Mouse (Mus musculus): ENCODE measurements around the gene Rom1.
"Not testable (repeated sequence)": the region's sequence is repeated elsewhere in the genome, so short reads cannot be mapped to it uniquely, and the experiment has no call there.

The Rom1 gene

DNA sequence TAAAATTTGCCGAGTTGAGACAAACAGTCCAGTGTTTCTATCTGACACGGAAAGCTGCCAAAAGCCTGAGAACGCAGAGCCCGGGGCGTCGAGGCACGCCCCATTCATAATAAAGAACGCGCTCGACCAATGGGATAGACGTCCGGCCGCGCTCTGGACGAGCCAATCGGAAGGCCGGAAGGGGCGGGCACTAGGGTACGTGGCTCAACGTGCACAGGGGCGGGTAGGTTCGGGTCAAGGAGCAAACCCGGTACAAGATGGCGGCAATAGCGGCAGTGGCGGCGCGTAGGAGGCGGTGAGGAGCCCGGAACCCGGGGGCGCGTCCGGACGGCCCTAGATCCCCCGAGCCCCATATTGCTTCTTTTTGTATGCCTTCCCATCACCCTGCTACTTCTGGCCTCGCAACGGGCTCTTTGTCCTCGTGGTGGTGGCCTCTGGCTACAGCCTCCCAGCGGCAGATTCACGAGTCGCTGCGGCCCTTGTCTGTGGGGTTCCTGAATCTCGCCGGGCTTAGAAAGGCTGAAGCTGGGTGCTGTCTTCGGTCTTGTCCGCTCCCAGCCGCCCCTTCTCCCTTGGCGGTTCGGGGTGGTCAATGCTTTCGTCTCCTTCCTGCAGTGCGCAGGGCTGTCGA, 31.2 kb downstream of the Rom1 start, which contains the start of gene Ganab:
TSS of gene Ganab (plus strand) at position 207 of the 631 bp plus-strand sequence.
- peak; percentile 97 for DNase-seq (ENCODE audit: inconsistent ontology term)

DNA sequence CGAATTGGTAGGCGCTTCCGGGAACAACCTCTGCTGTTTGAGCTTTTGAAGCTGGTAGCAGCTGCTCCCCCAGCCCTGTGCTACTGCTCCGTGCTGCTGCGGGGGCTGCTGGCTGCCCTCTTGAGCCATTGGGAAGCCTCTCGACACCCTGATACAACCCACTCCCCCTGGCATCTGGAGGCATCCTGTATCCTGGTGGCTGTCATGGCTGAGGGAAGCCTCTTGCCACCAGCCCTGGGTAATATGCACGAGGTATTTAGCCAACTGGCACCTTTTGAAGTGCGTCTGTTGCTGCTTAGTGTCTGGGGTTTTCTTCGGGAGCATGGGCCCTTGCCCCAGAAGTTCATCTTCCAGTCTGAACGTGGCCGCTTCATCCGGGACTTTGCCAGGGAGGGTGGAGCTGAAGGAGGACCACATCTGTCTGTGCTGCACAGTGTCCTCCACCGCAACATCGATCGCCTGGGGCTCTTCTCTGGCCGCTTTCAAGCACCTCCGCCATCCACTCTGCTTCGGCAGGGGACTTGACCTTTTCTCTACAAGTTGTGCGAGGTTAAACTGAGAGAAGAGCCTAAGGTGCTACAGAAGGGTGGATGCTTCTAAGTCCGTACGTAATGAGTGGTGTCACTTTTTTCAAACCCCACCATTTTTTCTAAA, 31.8 kb downstream of the Rom1 start:
- DNase-seq (ENCODE audit: inconsistent ontology term) = peak; percentile 64

DNA sequence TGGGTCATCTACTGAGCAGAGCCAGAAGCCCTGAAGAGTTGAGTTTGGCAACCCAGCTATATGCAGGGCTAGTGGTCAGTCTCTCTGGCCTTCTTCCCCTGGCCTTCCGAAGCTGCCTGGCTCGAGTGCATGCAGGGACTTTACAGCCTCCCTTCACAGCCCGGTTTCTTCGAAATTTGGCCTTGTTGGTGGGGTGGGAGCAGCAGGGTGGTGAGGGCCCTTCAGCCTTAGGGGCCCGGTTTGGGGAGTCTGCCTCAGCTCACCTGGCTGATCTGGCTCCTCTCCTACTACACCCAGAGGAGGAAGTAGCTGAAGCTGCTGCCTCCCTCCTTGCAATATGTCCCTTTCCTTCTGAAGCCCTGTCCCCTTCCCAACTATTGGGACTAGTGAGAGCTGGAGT, 32.9 kb downstream of the Rom1 start:
- not testable (repeated sequence) for DNase-seq (ENCODE audit: inconsistent ontology term)

DNA sequence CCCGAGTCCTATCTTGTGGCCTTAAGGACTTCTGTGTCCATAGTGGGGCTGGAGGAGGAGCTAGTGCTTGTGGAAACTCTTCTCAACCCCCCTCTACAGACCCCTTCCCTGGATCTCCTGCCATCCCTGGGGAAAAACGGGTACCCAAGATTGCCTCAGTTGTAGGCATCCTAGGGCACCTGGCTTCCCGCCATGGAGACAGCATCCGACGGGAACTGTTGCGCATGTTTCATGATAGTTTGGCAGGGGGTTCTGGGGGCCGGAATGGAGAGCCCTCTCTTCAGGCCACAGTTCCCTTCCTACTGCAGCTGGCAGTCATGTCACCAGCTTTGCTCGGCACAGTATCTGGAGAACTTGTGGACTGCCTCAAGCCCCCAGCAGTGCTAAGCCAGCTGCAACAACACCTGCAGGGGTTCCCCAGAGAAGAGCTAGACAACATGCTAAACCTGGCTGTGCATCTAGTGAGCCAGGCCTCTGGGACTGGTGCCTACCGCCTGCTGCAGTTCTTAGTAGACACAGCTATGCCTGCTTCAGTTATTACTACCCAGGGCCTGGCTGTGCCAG, 33.7 kb downstream of the Rom1 start:
- no peak for DNase-seq (ENCODE audit: inconsistent ontology term)

DNA sequence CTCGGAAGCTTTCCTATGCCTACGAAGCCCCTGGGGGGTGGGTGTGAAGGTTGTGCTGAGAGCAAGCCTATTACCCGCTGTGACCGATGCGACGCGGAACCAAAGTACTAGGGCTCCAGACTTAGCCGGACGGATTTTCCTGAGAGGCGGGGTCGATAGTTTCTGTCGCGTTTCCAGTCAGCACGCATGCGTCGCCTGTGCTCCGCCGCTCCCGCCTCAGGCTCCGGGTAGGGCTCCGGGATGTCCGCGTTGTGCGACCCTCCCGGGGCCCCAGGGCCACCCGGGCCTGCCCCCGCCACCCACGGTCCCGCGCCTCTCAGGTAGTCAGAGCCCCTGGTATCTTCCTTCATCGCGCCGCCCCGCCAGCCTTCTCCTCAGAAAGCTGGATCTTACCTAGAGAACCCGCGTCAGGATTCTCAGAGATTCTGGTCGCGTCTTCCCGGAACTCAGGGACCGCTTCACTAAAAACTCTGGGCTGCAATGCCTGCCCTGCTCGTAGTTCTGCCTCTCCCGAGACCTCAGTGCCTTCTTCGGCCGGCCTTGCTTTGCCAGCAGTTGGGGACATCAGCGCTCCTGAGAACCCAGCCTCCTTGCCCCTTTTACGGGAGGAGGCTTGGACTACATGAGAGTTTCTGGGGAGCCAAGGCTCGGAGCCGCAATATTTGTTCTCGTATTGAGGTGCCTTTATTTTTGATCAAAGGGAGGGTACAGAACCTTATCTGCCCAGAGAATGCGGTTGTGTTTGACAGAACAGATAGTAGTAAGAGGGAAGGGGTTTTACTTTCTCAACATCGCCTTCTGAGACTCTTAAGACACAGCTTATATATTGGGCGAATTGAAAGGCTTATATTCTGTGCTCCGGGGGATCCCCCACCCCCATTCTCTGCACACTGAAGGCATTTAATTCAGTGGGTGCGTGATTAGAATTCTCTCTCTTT, 36.1 kb downstream of the Rom1 start, which contains the start of gene Ints5:
TSS of gene Ints5 (plus strand) at position 177 of the 938 bp plus-strand sequence.
- DNase-seq (ENCODE audit: inconsistent ontology term) = peak; percentile 74

DNA sequence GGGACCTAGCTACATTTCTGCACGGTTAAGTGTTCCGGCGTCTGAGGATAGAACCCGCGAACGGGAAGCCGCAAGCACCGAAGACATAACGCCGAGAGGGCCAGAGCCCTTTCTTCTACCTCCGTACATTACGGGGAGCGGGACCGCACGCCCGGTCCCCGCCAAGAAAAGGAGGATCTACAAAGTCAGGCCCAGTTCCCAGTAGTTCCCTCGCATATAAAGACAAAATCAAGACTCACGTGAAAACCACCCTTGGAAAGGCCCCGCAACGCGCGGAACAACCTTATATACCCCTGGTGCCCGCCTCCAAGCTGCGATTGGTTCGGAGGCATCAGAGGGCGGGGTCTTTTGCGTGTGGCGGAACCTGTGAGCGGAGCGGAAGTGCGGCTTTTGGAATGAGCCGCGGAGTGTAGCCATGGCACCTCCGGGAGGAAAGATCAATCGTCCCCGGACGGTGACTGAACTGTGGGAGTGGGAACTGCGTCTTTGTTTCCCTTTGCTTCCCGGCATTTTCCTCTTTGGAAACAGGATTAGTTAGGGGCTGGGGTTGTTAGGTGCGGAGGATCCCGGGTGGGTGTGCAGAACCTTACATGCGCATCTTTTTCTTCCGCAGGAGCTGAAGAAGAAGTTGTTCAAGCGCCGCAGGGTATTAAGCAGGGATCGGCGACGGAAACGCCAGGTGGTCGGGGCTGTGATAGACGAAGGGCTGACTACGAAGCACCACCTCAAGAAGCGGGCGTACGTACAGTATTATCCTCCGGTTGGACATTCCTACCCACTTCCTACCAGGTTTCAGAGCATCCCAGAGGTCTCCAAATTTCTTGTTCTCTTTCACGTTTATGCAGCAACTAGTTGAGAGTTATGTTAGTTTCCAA, 40.4 kb downstream of the Rom1 start, which contains the start of the genes 1810009A15Rik and Gm49416:
TSS of gene 1810009A15Rik (plus strand) at position 343 of the 875 bp plus-strand sequence.
TSS of gene Gm49416 (plus strand) at position 416 of the 875 bp plus-strand sequence.
- peak; percentile 93 for DNase-seq (ENCODE audit: inconsistent ontology term)

DNA sequence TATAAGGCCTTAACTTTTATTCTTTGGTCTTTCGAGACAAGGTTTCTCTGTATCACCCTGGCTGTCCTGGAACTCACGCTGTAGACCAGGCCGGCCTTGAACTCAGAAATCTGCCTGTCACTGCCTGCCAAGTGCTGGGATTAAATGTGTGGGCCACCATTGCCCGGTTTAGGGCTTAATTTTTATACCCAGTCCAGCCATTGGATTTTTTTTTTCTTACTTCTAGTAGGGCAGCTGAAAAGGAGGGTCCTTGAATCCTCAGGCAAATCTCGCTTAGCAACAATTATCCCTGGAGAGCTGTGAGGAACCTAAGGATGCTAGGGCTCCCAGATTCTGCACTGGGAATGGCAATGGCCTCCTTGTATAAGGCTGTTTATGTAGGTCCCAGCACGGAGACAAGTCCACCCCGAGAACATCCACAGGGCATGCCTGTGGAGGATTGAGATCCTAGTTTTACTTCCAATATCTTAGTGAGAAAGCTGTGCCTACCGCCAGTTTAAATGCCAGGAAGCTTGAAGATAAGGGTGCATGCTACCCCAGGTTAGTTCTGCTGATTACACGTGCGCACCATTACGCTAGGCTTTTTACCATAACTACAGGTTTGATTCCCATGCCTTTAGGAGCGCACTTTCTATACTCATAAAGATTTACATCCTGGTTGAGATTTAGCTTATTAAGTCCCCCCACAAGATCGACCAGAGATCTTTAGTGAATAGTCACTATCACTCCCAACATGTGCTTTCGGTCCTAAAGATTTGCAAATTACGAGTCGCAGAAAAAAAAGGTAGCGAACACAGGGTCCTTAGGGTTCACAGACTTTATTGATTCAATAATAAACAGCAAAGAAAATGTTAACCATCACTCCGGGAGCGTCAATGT, 41.3 kb downstream of the Rom1 start:
- DNase-seq (ENCODE audit: inconsistent ontology term) = peak; percentile 24

DNA sequence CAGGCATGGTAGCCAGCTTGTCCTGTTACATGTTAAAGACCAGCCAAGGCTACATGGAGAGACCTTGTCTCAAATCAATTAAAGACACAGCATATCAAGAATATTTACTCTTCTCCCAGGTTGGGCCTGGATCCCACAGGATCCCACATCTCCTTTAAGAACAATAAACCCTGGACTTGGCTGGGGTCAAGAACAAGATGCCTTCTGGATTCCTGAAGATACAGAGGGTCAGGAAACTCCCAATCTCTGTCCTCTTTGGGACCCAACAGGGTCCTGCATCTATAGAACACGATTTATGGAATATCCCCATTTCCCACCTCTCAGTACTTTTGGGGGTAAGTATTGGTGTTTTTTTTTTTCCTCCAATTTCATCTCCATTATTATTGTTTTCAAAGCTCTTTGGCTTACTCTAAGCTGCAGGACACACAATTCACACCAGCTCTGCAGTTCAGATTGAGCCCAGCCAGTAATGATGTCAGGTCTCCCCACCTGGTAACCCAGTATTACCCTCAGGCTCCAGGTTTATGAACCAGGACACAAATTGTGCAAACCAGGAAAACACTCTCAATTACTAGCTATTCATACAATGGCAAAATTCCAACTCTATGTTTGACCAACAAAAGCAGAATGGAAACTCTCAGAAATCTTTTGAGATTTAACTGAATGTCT, 42.1 kb downstream of the Rom1 start:
- DNase-seq (ENCODE audit: inconsistent ontology term) = no peak

DNA sequence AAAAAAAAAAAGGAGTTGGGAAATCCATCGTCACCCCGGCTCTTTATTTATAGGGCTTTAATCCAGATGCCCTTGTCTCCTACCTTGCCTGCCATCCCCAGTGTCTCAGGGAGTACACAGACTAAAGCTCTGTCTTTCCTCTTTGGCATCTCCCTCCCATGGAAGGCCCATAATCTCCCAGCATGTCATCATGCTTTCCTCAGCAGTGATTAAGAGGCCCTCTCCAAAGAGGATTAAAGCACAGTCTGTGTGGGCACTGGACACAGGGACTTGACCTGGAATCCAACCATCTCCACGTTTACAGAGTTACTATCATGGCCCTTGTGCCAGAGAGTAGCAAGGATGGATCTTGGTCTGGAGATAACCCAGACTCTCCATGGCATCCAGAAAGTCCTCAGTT, 45.5 kb downstream of the Rom1 start, which contains the start of the genes Lbhd1 and Gm49403:
TSS of gene Lbhd1 (plus strand) at position 117 of the 400 bp plus-strand sequence.
TSS of gene Gm49403 (plus strand) at position 315 of the 400 bp plus-strand sequence.
- no peak for DNase-seq (ENCODE audit: inconsistent ontology term)

DNA sequence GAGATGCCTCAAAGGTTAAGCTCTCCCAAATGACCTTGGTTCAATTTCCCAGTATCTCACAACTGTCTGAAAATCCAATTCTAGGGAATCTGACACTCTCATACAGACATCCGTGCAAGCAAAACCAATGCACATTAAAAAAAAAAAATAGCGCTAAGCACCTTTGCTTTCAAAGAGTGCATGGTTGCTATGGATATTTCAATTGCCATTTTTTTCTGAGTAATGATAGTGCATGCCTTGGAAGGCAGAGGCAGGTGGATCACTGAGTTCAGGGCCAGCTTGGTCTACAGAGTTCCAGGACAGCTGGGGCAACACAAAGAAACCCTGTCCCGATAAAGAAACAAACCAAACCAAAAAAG, 48.1 kb downstream of the Rom1 start:
- DNase-seq (ENCODE audit: inconsistent ontology term) = no peak

DNA sequence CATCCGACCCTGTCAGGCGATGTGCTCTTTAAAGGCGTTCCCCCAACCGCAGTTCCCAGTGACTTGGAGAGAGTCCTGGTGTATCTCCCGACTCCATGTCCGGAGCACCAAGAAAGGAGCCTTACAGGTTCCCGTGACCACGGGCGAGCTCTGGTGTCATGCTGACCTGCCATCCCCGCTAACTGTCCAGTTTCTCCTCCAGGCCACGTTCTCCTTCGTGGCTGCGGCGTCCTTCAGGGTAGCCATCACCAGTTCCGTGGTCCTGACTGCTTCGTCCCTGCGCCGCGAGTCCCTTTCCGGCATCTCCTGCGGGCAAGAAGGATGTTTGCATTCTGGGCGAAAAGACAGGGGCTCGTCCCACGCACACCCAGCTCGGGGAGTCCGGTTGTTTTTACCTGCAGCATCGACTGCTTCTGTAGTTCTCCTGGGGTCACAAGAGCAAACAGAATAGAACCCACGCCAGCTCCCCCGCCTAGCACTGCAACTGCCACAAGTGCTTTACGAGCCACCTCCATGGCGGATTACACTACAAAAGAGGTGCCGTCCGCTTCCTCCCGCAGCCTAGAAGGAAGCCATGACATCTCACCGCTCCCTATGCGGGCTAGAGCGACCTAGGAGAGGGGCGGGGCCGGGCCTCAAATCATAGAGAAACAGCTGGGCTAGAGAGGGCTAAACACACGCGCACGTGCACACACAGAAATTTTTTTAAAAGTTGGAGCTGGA, 48.7 kb downstream of the Rom1 start, which contains the start of gene Uqcc3:
TSS of gene Uqcc3 (minus strand) at position 613 of the 723 bp plus-strand sequence.
- DNase-seq (ENCODE audit: inconsistent ontology term) = peak; percentile 91
